Mouse (Mus musculus) heart, postnatal 0 days (tissue): Measurements from ENCODE around the gene Serpinb6b. TPM values are rescaled to one million over a fixed set of nuclear protein-coding genes. Genes with fewer than 3 reads are reported as not detected.
"Not testable (repeated sequence)": the region's sequence is repeated elsewhere in the genome, so short reads cannot be mapped to it uniquely, and the experiment has no call there.

Experiments
- ATAC-seq: fragments of 200-750 bp; cut with Nextera tagmentation; 2 replicates; pipeline ENCODE4 v1.8.0; 2017; ENCODE audit warnings: low read depth, moderate number of reproducible peaks, moderate library complexity; ENCODE audit not compliant: insufficient read depth
- DNase-seq: peaks from one replicate; pipeline ENCODE4 v3.0.0-alpha.2; 2016; ENCODE audit warnings: low spot score
- H3K27ac ChIP-seq: fragments of 300-500 bp; sonication (generic); 2 replicates; pipeline ENCODE4 v1.5.1; 2014; ENCODE audit warnings: low read depth, mild to moderate bottlenecking
- H3K27me3 ChIP-seq: fragments of 300-500 bp; sonication (generic); 2 replicates; pipeline ENCODE4 v1.6.1; 2014; ENCODE audit warnings: low read length, mixed read lengths; ENCODE audit not compliant: control insufficient read depth, insufficient read depth
- H3K36me3 ChIP-seq: fragments of 300-500 bp; sonication (generic); replicated peaks from 2 replicates; pipeline ENCODE4 v1.6.1; 2014; ENCODE audit warnings: low read length, mixed read lengths; ENCODE audit not compliant: control insufficient read depth, insufficient read depth
- H3K4me1 ChIP-seq: fragments of 300-500 bp; sonication (generic); 2 replicates; pipeline ENCODE4 v1.6.1; 2014; ENCODE audit warnings: antibody characterized with exemption; ENCODE audit not compliant: control insufficient read depth, insufficient read depth
- H3K4me2 ChIP-seq: fragments of 300-500 bp; sonication (generic); 2 replicates; pipeline ENCODE4 v1.6.1; 2014; ENCODE audit warnings: low read depth, mild to moderate bottlenecking, low read length, moderate library complexity
- H3K4me3 ChIP-seq: fragments of 300-500 bp; sonication (generic); 2 replicates; pipeline ENCODE4 v1.5.1; 2014; ENCODE audit warnings: low read depth, low read length
- H3K9ac ChIP-seq: fragments of 300-500 bp; sonication (generic); replicated peaks from 2 replicates; pipeline ENCODE4 v1.6.1; 2014; ENCODE audit warnings: low read depth, low read length, mixed read lengths
- H3K9me3 ChIP-seq: fragments of 300-500 bp; sonication (generic); replicated peaks from 2 replicates; pipeline ENCODE4 v1.6.1; 2016; ENCODE audit warnings: low read length; ENCODE audit not compliant: control insufficient read depth
- CTCF ChIP-seq: IDR thresholded peaks from 2 replicates; pipeline ENCODE4 v1.5.1; 2016; ENCODE audit warnings: antibody characterized with exemption, control low read depth, low read depth
- EP300 ChIP-seq: IDR thresholded peaks from 2 replicates; pipeline ENCODE4 v1.6.1; 2016; ENCODE audit warnings: antibody characterized with exemption, low read depth
- WGBS: fragments of 180-500 bp; shearing (Covaris S2); extraction: QIAGEN DNeasy Blood & Tissue Kit; methylation state at CpG from one replicate; pipeline ENCODE4 v1.1.7; 2014; 5-methylcytosine and 5-hydroxymethylcytosine counted together
- polyA plus RNA-seq: library from polyadenylated mRNA; unstranded; fragments of >200 nt; fragmentation: Nextera tagmentation; extraction: Ambion mirVana; gene quantifications from 2 replicates; pipeline ENCODE4 v1.2.1, GENCODE M21; 2015
- total RNA-seq: library from RNA; depleted of rRNA; stranded (reverse); fragments of >200 nt; gene quantifications from 2 replicates; pipeline ENCODE4 v1.2.3, GENCODE M21; 2014; ENCODE audit warnings: low replicate concordance

The Serpinb6b gene
- total and polyA plus RNA-seq, 2 experiments from 2014 or later: 23.4 to 66.6 TPM

- peaks cover 13% of the 10 kb centered on the region for H3K4me1 ChIP-seq
- no peaks in the 10 kb centered on the region for H3K9me3 ChIP-seq
- DNase-seq: peak; percentile 47
- TF ChIP-seq EP300 (no peak), CTCF (no peak)
- H3K27ac ChIP-seq: peak overlapping the region; percentile 78
- peak; percentile 75 for ATAC-seq
- H3K36me3 ChIP-seq: no peaks in the 10 kb centered on the region
- H3K27me3 ChIP-seq: no peaks in the 10 kb centered on the region
- 18% methylated on average over 4 of the region's 4 CpGs for WGBS
- no peak overlapping the region for H3K4me3 ChIP-seq
- no peak overlapping the region for H3K4me2 ChIP-seq
- H3K9ac ChIP-seq: no peak overlapping the region
These were observed 7.1 kb upstream of the Serpinb6b start for GRCm38 (mm10) chr13:32957917-32958316.

- not testable (repeated sequence) for DNase-seq
These were observed 6.5 kb upstream of the Serpinb6b start for GRCm38 (mm10) chr13:32958521-32958920.

GRCm38 (mm10) chr13:32963990-32964753 is 837 bp upstream of the Serpinb6b start:
- H3K9ac ChIP-seq: no peak overlapping the region
- no peaks in the 10 kb centered on the region for H3K27me3 ChIP-seq
- H3K4me2 ChIP-seq: no peak overlapping the region
- no peaks in the 10 kb centered on the region for H3K9me3 ChIP-seq
- peak overlapping the region; percentile 87 for H3K27ac ChIP-seq
- DNase-seq: no peak
- no peak for TF ChIP-seq EP300
- TF ChIP-seq CTCF: no peak
- H3K36me3 ChIP-seq: no peaks in the 10 kb centered on the region
- WGBS: 44% methylated on average over 9 of the region's 9 CpGs
- H3K4me3 ChIP-seq: no peak overlapping the region
- 0 out of 2 replicates have a peak, but pooled peaks have one; percentile 9 for ATAC-seq
- H3K4me1 ChIP-seq: peaks cover 20% of the 10 kb centered on the region

More at GRCm38 (mm10) chr13:32958521-32958920, 6.5 kb upstream of the Serpinb6b start:
- H3K4me2 ChIP-seq, H3K9me3 ChIP-seq, H3K9ac ChIP-seq, H3K27me3 ChIP-seq, H3K36me3 ChIP-seq, H3K4me3 ChIP-seq: not testable (repeated sequence)
- ATAC-seq: peak; percentile 43; the same call in 1 of the 2 replicates
- Histone ChIP-seq H3K27ac (peak overlapping the region; percentile 78), H3K4me1 (peaks cover 13% of the 10 kb centered on the region)
- TF ChIP-seq EP300: peak; percentile 59; the same call in 1 of the 2 replicates
- 27% methylated on average over 7 of the region's 7 CpGs for WGBS

GRCm38 (mm10) chr13:32966116-32966515 is 1.1 kb downstream of the Serpinb6b start:
- Histone ChIP-seq H3K27ac (peak overlapping the region; percentile 87), H3K9ac (peak overlapping the region; percentile 70), H3K4me2 (peak overlapping the region; percentile 79), H3K9me3 (no peaks in the 10 kb centered on the region), H3K27me3 (no peaks in the 10 kb centered on the region), H3K36me3 (no peaks in the 10 kb centered on the region), H3K4me1 (peaks cover 20% of the 10 kb centered on the region), H3K4me3 (peak overlapping the region; percentile 54)
- ATAC-seq (no peak), DNase-seq (no peak)
- 55% methylated on average over 5 of the region's 5 CpGs for WGBS
- TF ChIP-seq CTCF: no peak
- no peak for TF ChIP-seq EP300

- H3K9me3 ChIP-seq: no peaks in the 10 kb centered on the region
- no peak for TF ChIP-seq CTCF
- no peak for TF ChIP-seq EP300
- DNase-seq: no peak
- H3K36me3 ChIP-seq: peaks cover 6% of the 10 kb centered on the region; the same call in 1 of the 2 replicates
- H3K4me3 ChIP-seq: no peak overlapping the region
- H3K4me1 ChIP-seq: peaks cover 20% of the 10 kb centered on the region
- no peak overlapping the region for H3K4me2 ChIP-seq
- H3K9ac ChIP-seq: no peak overlapping the region
- no peaks in the 10 kb centered on the region for H3K27me3 ChIP-seq
- H3K27ac ChIP-seq: no peak overlapping the region
- no peak for ATAC-seq
These were observed 2.2 kb downstream of the Serpinb6b start for GRCm38 (mm10) chr13:32967233-32967632.
